Mouse (Mus musculus): Measurements from ENCODE around the gene Ube2o. TPM values are rescaled to one million over a fixed set of nuclear protein-coding genes. Genes with fewer than 3 reads are reported as not detected.
A peak's percentile ranks its signal among the peaks of the same experiment; 100 is the strongest.

The Ube2o gene
- polyA plus RNA-seq, 1 experiment, result 7.9 TPM

GRCm38 (mm10) chr11:116619561-116619960 lies 38.3 kb upstream of the Ube2o start:
- TF ChIP-seq POLR2A (IDR thresholded peaks at IDR 0.05; ENCODE audit: low read depth, low read length) (no peak), CTCF (IDR thresholded peaks at IDR 0.05; ENCODE audit: extremely low read depth, insufficient read length, insufficient replicate concordance, low read depth, low read length) (no peak)
- no peak overlapping the region for H3K4me3 ChIP-seq (ENCODE audit: low read depth, low read length)
- peaks cover 73% of the 10 kb centered on the region for H3K4me1 ChIP-seq (ENCODE audit: control insufficient read depth, insufficient read depth, insufficient read length, low read length)
- 43% methylated on average over 8 of the region's 8 CpGs for WGBS
- no peaks in the 10 kb centered on the region for H3K27me3 ChIP-seq (ENCODE audit: control insufficient read depth, insufficient read depth, low read length)
- H3K36me3 ChIP-seq (ENCODE audit: control insufficient read depth, insufficient read depth, low read length), result no peaks in the 10 kb centered on the region
- no peak overlapping the region for H3K27ac ChIP-seq (ENCODE audit: insufficient read depth, low read depth, low read length)

- H3K27ac ChIP-seq (ENCODE audit: insufficient read depth, low read depth, low read length), result no peak overlapping the region
- H3K36me3 ChIP-seq (ENCODE audit: control insufficient read depth, insufficient read depth, low read length), result no peaks in the 10 kb centered on the region
- peaks cover 76% of the 10 kb centered on the region for H3K4me1 ChIP-seq (ENCODE audit: control insufficient read depth, insufficient read depth, insufficient read length, low read length)
- TF ChIP-seq CTCF (IDR thresholded peaks at IDR 0.05; ENCODE audit: extremely low read depth, insufficient read length, insufficient replicate concordance, low read depth, low read length) (no peak), POLR2A (IDR thresholded peaks at IDR 0.05; ENCODE audit: low read depth, low read length) (no peak)
- no peaks in the 10 kb centered on the region for H3K27me3 ChIP-seq (ENCODE audit: control insufficient read depth, insufficient read depth, low read length)
- WGBS, result 48% methylated on average over 7 of the region's 7 CpGs
- H3K4me3 ChIP-seq (ENCODE audit: low read depth, low read length), result no peak overlapping the region
These were observed 37.9 kb upstream of the Ube2o start for GRCm38 (mm10) chr11:116619156-116619555.

- TF ChIP-seq POLR2A (IDR thresholded peaks at IDR 0.05; ENCODE audit: low read depth, low read length) (no peak), CTCF (IDR thresholded peaks at IDR 0.05; ENCODE audit: extremely low read depth, insufficient read length, insufficient replicate concordance, low read depth, low read length) (no peak)
- H3K36me3 ChIP-seq (ENCODE audit: control insufficient read depth, insufficient read depth, low read length), result no peaks in the 10 kb centered on the region
- 91% methylated on average over 7 of the region's 7 CpGs for WGBS
- no peak overlapping the region for H3K4me3 ChIP-seq (ENCODE audit: low read depth, low read length)
- H3K27ac ChIP-seq (ENCODE audit: insufficient read depth, low read depth, low read length), result no peak overlapping the region
- peaks cover 76% of the 10 kb centered on the region for H3K4me1 ChIP-seq (ENCODE audit: control insufficient read depth, insufficient read depth, insufficient read length, low read length)
- no peaks in the 10 kb centered on the region for H3K27me3 ChIP-seq (ENCODE audit: control insufficient read depth, insufficient read depth, low read length)
These were observed 37.4 kb upstream of the Ube2o start for GRCm38 (mm10) chr11:116618666-116619065.

GRCm38 (mm10) chr11:116617641-116618040 lies 36.4 kb upstream of the Ube2o start:
- Histone ChIP-seq H3K4me3 (ENCODE audit: low read depth, low read length) (no peak overlapping the region), H3K36me3 (ENCODE audit: control insufficient read depth, insufficient read depth, low read length) (no peaks in the 10 kb centered on the region), H3K27me3 (ENCODE audit: control insufficient read depth, insufficient read depth, low read length) (no peaks in the 10 kb centered on the region), H3K27ac (ENCODE audit: insufficient read depth, low read depth, low read length) (no peak overlapping the region), H3K4me1 (ENCODE audit: control insufficient read depth, insufficient read depth, insufficient read length, low read length) (peaks cover 72% of the 10 kb centered on the region)
- WGBS, result 71% methylated on average over 7 of the region's 7 CpGs
- TF ChIP-seq POLR2A (IDR thresholded peaks at IDR 0.05; ENCODE audit: low read depth, low read length), result no peak
- no peak for TF ChIP-seq CTCF (IDR thresholded peaks at IDR 0.05; ENCODE audit: extremely low read depth, insufficient read length, insufficient replicate concordance, low read depth, low read length)

DNA sequence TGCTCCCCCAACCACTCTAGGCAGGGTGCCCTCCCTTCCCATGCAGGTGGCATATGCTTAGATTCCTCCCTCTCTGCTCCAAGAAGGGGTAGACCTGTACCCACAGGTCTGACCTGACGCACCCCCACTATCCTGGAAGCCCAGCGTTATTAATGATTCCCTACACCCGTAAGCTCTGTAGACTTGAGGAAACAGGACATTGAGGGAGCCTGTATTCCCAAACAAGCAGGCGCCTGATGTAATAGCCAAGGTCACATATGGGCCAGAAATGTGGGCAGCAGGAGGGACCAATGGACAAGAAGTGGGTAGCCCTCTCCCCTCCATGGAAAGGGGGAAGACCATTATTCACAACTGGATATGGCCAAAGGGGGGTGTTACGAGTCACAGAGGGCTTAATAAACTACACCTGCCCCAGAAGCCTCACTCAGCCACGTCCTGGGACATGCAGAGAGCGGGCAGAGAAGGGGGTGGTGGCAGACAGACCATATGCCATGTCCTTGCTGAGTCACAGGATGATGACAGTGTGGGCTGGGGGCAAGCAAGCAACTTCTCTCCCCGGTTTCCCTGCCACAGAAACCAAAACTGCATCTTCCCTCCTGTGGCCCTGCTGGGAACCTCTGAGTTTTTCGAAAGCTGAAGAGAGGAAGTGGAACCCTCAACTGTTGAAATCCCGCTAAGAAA lies 35.3 kb upstream of the Ube2o start:
- whole genome bisulfite sequencing, result 60% methylated on average over 10 of the region's 10 CpGs
- H3K4me3 ChIP-seq (ENCODE audit: low read depth, low read length), result no peak overlapping the region
- H3K27me3 ChIP-seq (ENCODE audit: control insufficient read depth, insufficient read depth, low read length), result no peaks in the 10 kb centered on the region
- TF ChIP-seq POLR2A (IDR thresholded peaks at IDR 0.05; ENCODE audit: low read depth, low read length) (no peak), CTCF (IDR thresholded peaks at IDR 0.05; ENCODE audit: extremely low read depth, insufficient read length, insufficient replicate concordance, low read depth, low read length) (no peak)
- H3K36me3 ChIP-seq (ENCODE audit: control insufficient read depth, insufficient read depth, low read length), result no peaks in the 10 kb centered on the region
- peaks cover 62% of the 10 kb centered on the region for H3K4me1 ChIP-seq (ENCODE audit: control insufficient read depth, insufficient read depth, insufficient read length, low read length)
- H3K27ac ChIP-seq (ENCODE audit: insufficient read depth, low read depth, low read length), result peak overlapping the region; percentile 66

DNA sequence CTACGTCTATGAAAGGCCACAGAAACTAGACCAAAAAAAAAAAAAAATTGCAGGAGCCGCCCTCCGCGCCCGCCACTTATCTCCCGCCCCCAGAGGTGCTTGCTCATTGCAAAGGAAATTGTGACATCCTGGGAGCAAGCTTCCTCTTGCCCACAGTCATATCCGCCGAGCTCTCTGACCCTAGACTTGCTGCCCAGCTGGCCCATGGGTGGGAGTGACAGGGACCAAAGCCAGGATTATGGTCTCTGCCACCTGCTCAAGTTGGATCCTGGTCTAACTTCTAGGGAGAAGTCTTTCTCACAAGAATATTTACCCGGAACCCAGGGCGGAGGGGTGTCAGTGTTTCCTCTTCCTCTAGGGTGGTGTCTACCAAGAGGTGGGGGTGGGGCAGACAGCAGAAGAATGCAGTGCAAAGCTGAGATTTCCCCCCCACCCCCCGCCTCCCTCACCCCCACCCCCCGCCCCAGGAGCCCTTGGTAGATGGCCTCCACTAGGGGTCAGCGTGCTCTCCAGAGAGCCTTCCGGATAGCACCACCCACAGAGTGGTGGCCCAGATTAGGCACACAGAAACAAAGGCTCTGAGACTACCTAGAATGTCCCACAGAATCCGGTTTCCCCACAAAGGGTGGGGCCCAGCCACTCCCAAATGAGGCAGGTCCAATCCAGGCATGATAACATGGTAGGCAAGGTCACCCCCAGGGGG lies 34.6 kb upstream of the Ube2o start:
- no peak for TF ChIP-seq CTCF (IDR thresholded peaks at IDR 0.05; ENCODE audit: extremely low read depth, insufficient read length, insufficient replicate concordance, low read depth, low read length)
- TF ChIP-seq POLR2A (IDR thresholded peaks at IDR 0.05; ENCODE audit: low read depth, low read length), result no peak
- Histone ChIP-seq H3K36me3 (ENCODE audit: control insufficient read depth, insufficient read depth, low read length) (no peaks in the 10 kb centered on the region), H3K27ac (ENCODE audit: insufficient read depth, low read depth, low read length) (peak overlapping the region; percentile 82), H3K4me3 (ENCODE audit: low read depth, low read length) (peak overlapping the region; percentile 35), H3K4me1 (ENCODE audit: control insufficient read depth, insufficient read depth, insufficient read length, low read length) (peaks cover 56% of the 10 kb centered on the region), H3K27me3 (ENCODE audit: control insufficient read depth, insufficient read depth, low read length) (no peaks in the 10 kb centered on the region)
- WGBS, result 9% methylated on average over 15 of the region's 15 CpGs

- no peak overlapping the region for H3K27ac ChIP-seq (ENCODE audit: insufficient read depth, low read depth, low read length)
These were observed 32.0 kb upstream of the Ube2o start for GRCm38 (mm10) chr11:116613234-116613633.

More at GRCm38 (mm10) chr11:116613234-116613633, 32.0 kb upstream of the Ube2o start:
- WGBS, result 89% methylated on average over 6 of the region's 6 CpGs
- Histone ChIP-seq H3K27me3 (ENCODE audit: control insufficient read depth, insufficient read depth, low read length) (no peaks in the 10 kb centered on the region), H3K4me1 (ENCODE audit: control insufficient read depth, insufficient read depth, insufficient read length, low read length) (peaks cover 43% of the 10 kb centered on the region), H3K4me3 (ENCODE audit: low read depth, low read length) (no peak overlapping the region), H3K36me3 (ENCODE audit: control insufficient read depth, insufficient read depth, low read length) (peaks cover 11% of the 10 kb centered on the region)
- TF ChIP-seq POLR2A (IDR thresholded peaks at IDR 0.05; ENCODE audit: low read depth, low read length), result no peak
- TF ChIP-seq CTCF (IDR thresholded peaks at IDR 0.05; ENCODE audit: extremely low read depth, insufficient read length, insufficient replicate concordance, low read depth, low read length), result no peak

Measured in small intestine, adult 2 months (tissue).